Comparison of ENCODE assay signal across 10 mouse cellular contexts in genomic region chr6:140766365-140766764, GRCm38 (mm10). TPM values are rescaled to one million over a fixed set of nuclear protein-coding genes. Genes with fewer than 3 reads are reported as not detected.
DNase-seq lines count a peak whose midpoint lies in the region; ATAC-seq and TF ChIP-seq lines count a peak whose summit lies in the region.
"Had no signal": no experiment of that assay in that cellular context is flagged by ENCODE, and none has a peak within 500 bp of the region (broad histone marks: within the 10 kb centered on the region; RNA-seq: fewer than 3 reads in every experiment).

No protein-coding gene starts in this region.

- TF ChIP-seq EP300 in liver, postnatal 0 days (IDR thresholded peaks at IDR 0.05; ENCODE audit: low read depth), result no peak

- TF ChIP-seq CTCF in liver, postnatal 0 days (IDR thresholded peaks at IDR 0.05; ENCODE audit: low read depth), result peak; percentile 80

- no peak overlapping the region for H3K9ac ChIP-seq in forebrain, embryonic 14.5 days (ENCODE audit: low read length)
- H3K9ac ChIP-seq in forebrain, embryonic 11.5 days (ENCODE audit: low read length), result no peak overlapping the region
- no peak overlapping the region for H3K9ac ChIP-seq in neural tube, embryonic 13.5 days
- H3K9ac ChIP-seq in liver, postnatal 0 days (replicated peaks), result no peak overlapping the region

- no peak overlapping the region for H3K4me2 ChIP-seq in forebrain, embryonic 14.5 days (ENCODE audit: low read length)
- no peak overlapping the region for H3K4me2 ChIP-seq in forebrain, embryonic 11.5 days (ENCODE audit: low read depth, low read length, severe bottlenecking)
- no peak overlapping the region for H3K4me2 ChIP-seq in neural tube, embryonic 13.5 days
- no peak overlapping the region for H3K4me2 ChIP-seq in liver, postnatal 0 days (ENCODE audit: low read depth, low read length)

- H3K27ac ChIP-seq in forebrain, embryonic 14.5 days (ENCODE audit: low read depth, low read length), result no peak overlapping the region
- H3K27ac ChIP-seq in forebrain, embryonic 11.5 days (ENCODE audit: low read depth, low read length), result no peak overlapping the region
- 0 out of 2 replicates have a peak overlapping the region, but pooled peaks have one; percentile 33 for H3K27ac ChIP-seq in neural tube, embryonic 13.5 days (replicated peaks)
- no peak overlapping the region for H3K27ac ChIP-seq in liver, postnatal 0 days (ENCODE audit: low read depth)

- H3K9me3 ChIP-seq in forebrain, embryonic 14.5 days (replicated peaks; ENCODE audit: control insufficient read depth, low read length), result no peaks in the 10 kb centered on the region
- H3K9me3 ChIP-seq in forebrain, embryonic 11.5 days (ENCODE audit: control insufficient read depth, low read length), result no peaks in the 10 kb centered on the region
- H3K9me3 ChIP-seq in neural tube, embryonic 13.5 days, result no peaks in the 10 kb centered on the region
- no peaks in the 10 kb centered on the region for H3K9me3 ChIP-seq in liver, postnatal 0 days (ENCODE audit: low read length)

- no peak for ATAC-seq in forebrain, embryonic 14.5 days
- no peak for ATAC-seq in forebrain, embryonic 11.5 days (replicated peaks; ENCODE audit: low FRiP score)
- ATAC-seq in neural tube, embryonic 13.5 days (ENCODE audit: low read depth), result no peak
- no peak for ATAC-seq in liver, postnatal 0 days

- peak; percentile 75 for DNase-seq in forebrain, embryonic 14.5 days (ENCODE audit: low spot score)
- no peak for DNase-seq in forebrain, embryonic 11.5 days (ENCODE audit: low spot score)
- DNase-seq in neural tube, embryonic 10.5 days (ENCODE audit: extremely low spot score, low spot score), result no peak
- peak; percentile 29 for DNase-seq in cerebellum, adult 11 months
- DNase-seq in heart, postnatal 4 days, result peak; percentile 59
- DNase-seq in liver, postnatal 0 days, result peak; percentile 20
- DNase-seq in skeletal muscle tissue, adult 2 months (ENCODE audit: low read depth, low spot score), result peak; percentile 18

- WGBS in forebrain, embryonic 14.5 days, result 45% methylated on average over 9 of the region's 9 CpGs
- WGBS in forebrain, embryonic 11.5 days, result 51% methylated on average over 9 of the region's 9 CpGs
- 38% methylated on average over 9 of the region's 9 CpGs for WGBS in neural tube, embryonic 13.5 days
- 29% methylated on average over 9 of the region's 9 CpGs for WGBS in liver, postnatal 0 days (ENCODE audit: insufficient replicate concordance)

- no peak overlapping the region for H3K4me3 ChIP-seq in forebrain, embryonic 14.5 days (ENCODE audit: low read depth, low read length)
- no peak overlapping the region for H3K4me3 ChIP-seq in forebrain, embryonic 11.5 days (ENCODE audit: low read depth, low read length)
- H3K4me3 ChIP-seq in neural tube, embryonic 13.5 days, result no peak overlapping the region
- H3K4me3 ChIP-seq in liver, postnatal 0 days (ENCODE audit: low read depth, low read length), result no peak overlapping the region

- no peaks in the 10 kb centered on the region for H3K4me1 ChIP-seq in forebrain, embryonic 14.5 days (ENCODE audit: control insufficient read depth, insufficient read depth, low read length)
- H3K4me1 ChIP-seq in forebrain, embryonic 11.5 days (replicated peaks; ENCODE audit: control insufficient read depth, insufficient read depth, low read length), result no peaks in the 10 kb centered on the region
- H3K4me1 ChIP-seq in neural tube, embryonic 13.5 days (replicated peaks), result peaks cover 36% of the 10 kb centered on the region
- no peaks in the 10 kb centered on the region for H3K4me1 ChIP-seq in liver, postnatal 0 days (ENCODE audit: insufficient read depth)

- no peaks in the 10 kb centered on the region for H3K36me3 ChIP-seq in forebrain, embryonic 14.5 days (ENCODE audit: control insufficient read depth, insufficient read depth, low read length)
- H3K36me3 ChIP-seq in forebrain, embryonic 11.5 days (ENCODE audit: control insufficient read depth, insufficient read depth, low read length), result no peaks in the 10 kb centered on the region
- no peaks in the 10 kb centered on the region for H3K36me3 ChIP-seq in neural tube, embryonic 13.5 days
- no peaks in the 10 kb centered on the region for H3K36me3 ChIP-seq in liver, postnatal 0 days (replicated peaks; ENCODE audit: insufficient read depth, low read length)

- no peaks in the 10 kb centered on the region for H3K27me3 ChIP-seq in forebrain, embryonic 14.5 days (replicated peaks; ENCODE audit: control insufficient read depth, insufficient read depth, low read length)
- H3K27me3 ChIP-seq in forebrain, embryonic 11.5 days (ENCODE audit: control insufficient read depth, insufficient read depth, low read length), result no peaks in the 10 kb centered on the region
- H3K27me3 ChIP-seq in neural tube, embryonic 13.5 days, result no peaks in the 10 kb centered on the region
- H3K27me3 ChIP-seq in liver, postnatal 0 days (ENCODE audit: insufficient read depth, low read length), result no peaks in the 10 kb centered on the region

RNA-seq across cellular contexts. Expression of gene Gm11077, which starts 37.3 kb away (rescaled TPM):
- not detected in 2 replicates for polyA plus RNA-seq in forebrain, embryonic 14.5 days (2014; fragmentation: Nextera tagmentation; extraction: Ambion mirVana)
- polyA plus RNA-seq in forebrain, embryonic 11.5 days (2014; fragmentation: Nextera tagmentation; extraction: Ambion mirVana), result not detected in 2 replicates
- not detected in 2 replicates for polyA plus RNA-seq in neural tube, embryonic 13.5 days (2015; fragmentation: Nextera tagmentation; extraction: Ambion mirVana)
- not detected for total RNA-seq in heart, postnatal 4 days (2021)
- not detected in 2 replicates for polyA plus RNA-seq in liver, postnatal 0 days (2015; fragmentation: Nextera tagmentation; extraction: Ambion mirVana)
- polyA plus RNA-seq: intestine, embryonic 14.5 days; small intestine, adult 2 months had no signal

Comparison
In these comparisons a context has a peak if more than half of its experiments do, and no peak if none do; other contexts are left out.
1. DNase-seq: peak in forebrain, embryonic 14.5 days (single experiment), cerebellum, adult 11 months (single experiment), heart, postnatal 4 days (single experiment), liver, postnatal 0 days (single experiment) and skeletal muscle tissue, adult 2 months (single experiment); none in forebrain, embryonic 11.5 days (single experiment) and neural tube, embryonic 10.5 days (single experiment).